Mouse (Mus musculus) skeletal muscle tissue, adult 2 months (tissue): ENCODE results near the gene Eif2s1.

ENCODE experiments used
- DNase-seq: peaks from one replicate; pipeline ENCODE4 v3.0.0-alpha.2; 2012; ENCODE audit warnings: low read depth, low spot score

Eif2s1 gene

DNA sequence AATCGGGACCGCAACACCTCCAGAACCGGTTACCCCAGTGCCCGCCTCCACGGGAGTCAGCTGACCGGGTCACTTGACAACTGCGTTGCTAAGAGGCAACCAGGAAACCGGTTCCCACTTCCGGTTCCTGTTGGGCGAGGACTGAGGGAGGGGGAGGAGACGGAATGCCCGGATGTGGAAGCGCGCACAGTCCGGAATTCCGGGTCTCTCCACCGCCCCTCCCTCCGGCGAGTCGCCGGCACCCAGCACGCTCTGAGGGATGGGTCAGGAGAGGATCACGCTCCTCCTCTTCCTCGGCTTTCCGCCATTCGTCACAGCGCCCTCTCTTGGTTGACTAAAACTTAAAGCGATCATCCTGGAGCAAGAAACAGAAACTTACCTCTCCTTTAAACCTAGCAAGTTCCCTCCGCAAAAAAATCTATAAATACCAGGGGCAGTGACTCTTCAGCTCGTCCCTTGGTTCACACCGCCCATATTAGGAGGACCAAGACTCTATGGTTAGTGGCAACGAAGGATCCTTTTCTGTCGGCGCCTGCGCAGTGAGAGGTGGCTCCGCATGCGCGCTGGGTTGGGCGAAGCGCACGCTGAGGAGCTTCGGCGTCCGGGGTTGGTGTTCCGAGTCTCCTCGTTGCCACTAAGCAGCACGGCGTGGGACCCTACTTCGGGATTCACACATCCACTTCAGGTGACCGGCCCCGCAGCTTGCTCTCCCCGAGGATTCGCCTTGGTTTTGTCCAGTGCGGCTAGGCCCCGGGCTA lies at the start of gene Eif2s1, which contains the start of gene Atp6v1d:
Gene Eif2s1, plus strand, starts transcription at position 324 of the 758 bp plus-strand sequence.
Gene Atp6v1d, minus strand, starts transcription at position 143 of the 758 bp plus-strand sequence.
- DNase-seq: peak; percentile 99

DNA sequence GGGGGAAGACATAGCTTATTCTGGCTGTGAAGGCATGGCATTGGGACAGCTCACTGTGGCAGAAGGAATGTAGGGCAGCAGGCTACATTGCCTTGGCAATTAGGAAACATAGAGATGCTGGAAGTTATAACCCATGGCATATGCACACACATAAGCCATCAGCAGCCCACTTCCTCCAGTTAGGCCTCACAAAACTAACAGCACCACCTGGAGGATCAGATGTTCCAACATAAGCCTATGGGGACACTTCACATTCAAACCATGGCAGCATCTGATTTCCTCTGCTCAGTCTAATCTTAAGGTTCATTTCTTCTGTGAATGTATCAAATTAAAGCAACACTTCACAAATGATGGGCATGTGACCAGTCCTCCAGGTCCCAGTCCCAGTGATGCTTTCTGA lies 47.2 kb upstream of the Eif2s1 start:
- no peak for DNase-seq

DNA sequence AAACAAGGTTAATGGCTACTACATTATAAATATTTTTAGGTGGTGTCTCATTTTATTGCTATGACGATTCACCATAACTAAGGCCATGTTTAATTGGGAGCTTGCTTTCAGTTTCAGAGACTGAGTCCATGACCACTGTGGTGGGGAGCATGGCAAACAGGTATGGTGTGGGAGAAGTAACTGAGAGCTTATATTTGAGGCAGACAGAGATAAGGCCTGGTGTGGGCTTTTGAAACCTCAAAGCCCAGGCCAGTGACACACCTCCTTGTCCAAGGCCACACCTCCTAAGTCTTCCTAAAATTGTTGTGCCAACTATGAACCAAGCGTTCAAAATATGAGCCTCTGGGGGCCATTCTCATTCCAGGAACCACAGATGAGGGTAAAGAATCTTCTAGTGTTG lies 27.1 kb upstream of the Eif2s1 start:
- DNase-seq: no peak

DNA sequence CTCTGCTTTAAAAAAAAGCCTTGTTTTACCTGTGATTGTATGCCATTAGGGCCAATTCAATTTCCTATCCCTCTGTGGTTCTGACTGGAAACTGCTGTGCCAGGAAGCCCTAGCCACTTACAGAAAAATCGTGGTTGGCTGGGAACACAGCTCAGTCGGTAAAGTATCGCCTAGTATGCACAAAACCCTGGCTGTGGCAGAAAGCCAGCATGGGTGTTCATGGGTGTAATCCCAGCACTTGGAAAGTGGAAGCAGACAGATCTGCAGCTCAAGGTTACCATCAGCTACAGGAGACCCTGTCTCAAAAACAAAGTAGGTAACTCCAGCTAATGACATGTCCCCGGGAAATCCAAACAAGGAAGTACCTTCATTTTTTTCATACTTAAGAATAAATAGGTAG lies 21.7 kb upstream of the Eif2s1 start:
- DNase-seq: no peak

DNA sequence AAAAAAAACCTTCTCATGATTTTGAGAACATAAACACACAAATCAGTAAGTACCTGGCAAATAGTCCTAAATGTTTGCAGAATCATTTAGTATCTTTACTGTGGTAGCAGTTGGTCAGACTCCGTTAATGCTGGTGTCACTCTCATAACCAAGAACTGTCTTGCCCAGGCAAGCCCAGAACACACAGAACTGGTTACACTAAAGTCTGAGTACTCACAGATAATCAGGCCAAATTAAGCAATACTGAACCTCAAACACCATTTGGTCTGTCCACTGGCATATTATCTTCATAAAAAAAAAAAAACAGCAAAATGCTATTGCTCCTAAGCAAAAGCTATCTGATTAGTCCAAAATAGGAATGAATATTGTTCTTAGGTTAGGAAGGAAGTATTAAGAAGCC lies 19.2 kb upstream of the Eif2s1 start:
- DNase-seq: no peak

DNA sequence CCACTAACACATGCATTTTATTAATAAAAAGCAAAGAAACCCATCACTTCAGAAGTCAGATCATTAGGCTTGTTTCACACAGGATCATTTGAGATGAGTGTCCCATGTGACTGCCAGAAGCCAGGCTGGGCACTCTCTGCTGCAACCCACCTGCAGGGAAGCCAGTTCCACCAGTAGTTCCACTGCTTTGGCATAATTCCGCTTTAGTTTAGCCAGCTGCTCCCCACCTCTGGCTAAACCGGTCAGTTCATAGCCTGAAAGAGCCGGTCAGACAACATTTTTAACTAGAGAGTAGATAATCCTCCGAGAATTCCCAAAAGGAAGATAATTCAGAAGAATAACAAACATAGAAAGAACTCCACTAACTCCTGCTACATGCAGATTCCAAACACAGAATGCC lies 13.4 kb upstream of the Eif2s1 start:
- no peak for DNase-seq

DNA sequence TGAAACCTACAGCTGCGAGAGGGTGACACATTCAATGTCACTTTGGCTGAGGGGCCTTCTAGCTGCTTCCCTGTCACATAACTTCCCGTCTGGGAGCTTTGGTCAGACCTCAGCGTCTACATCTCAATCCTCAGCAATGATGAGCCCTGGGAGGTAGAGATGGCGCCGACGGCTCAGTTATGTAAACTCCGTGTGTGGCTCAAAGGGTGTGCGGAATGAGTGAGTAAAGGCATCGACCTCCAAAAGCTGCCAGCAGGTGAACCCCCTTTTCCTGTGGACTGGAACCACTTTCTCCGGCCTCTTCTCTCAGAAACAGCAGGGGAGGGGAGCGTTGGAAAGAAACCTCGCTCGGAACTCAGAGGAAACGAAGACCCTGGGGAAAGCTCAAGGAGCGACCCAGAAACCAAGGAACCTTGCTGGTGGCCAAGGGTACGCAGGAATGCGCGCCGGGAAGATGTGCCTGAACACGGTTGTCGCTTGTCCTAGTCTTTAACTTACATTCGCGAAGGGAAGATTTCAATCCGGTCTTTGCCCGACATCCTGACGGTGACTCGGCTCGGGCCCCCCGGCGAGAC lies 611 bp upstream of the Eif2s1 start:
- peak; percentile 23 for DNase-seq

DNA sequence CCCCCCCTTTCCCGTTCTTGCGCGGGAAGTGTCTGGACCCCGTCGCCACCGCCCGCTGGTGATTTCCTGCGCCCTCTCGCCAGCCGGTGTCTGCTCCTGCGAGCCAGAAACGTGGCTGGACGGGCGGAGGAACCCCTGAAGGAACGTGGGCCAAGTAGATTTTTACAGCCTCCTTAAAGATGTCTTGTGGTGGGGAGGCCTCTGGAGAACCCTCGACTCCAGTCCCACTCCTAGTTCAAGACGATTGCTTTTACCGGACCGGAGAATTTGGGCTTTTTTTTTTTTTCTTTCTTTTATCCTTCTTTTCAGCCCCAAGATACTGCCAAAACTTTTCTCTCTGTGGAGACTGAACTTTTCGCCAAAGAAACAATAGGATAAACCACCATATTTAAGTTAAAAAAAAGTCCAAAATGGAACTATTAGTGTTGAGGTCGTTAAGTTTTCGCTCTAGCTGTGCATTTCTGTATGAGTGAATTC lies 673 bp downstream of the Eif2s1 start:
- DNase-seq: no peak

DNA sequence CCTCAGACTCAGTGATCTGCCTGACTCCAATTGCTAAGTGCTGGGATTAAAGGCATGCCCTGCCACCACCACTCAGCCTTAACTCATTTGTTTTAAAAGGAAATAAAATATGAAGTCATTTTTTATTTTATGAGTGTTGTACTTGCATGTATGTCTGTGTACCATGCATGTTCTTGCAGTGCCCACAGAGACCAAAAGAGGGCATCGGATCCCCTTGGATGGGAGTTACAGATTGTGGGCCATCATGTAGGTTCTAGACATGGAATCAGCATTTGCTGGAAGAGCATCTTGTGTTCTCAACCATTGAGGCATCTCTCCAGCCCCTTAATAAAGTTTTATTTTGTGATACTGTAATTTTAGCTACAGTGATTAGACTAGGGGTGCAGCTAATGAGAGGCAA lies 3.8 kb downstream of the Eif2s1 start:
- DNase-seq: no peak

DNA sequence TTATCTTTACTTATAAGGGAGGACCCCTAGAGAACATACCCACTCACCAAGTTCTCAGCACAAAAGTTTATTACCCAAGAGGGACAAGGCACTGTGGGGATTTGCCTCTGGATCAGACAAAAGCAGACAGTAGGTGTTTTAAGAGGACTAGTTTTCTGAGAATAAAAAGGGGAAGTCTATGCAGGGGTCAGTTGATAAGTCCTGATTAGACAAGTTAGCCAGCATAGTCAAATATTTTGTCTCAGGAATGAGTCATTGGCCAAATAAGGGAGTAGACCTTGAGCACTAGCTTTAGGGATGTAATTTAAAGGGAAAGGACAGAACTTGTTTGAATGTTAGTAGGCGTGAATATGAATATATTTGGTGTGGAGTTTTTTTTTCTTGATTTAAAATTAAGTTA lies 6.5 kb downstream of the Eif2s1 start:
- no peak for DNase-seq

DNA sequence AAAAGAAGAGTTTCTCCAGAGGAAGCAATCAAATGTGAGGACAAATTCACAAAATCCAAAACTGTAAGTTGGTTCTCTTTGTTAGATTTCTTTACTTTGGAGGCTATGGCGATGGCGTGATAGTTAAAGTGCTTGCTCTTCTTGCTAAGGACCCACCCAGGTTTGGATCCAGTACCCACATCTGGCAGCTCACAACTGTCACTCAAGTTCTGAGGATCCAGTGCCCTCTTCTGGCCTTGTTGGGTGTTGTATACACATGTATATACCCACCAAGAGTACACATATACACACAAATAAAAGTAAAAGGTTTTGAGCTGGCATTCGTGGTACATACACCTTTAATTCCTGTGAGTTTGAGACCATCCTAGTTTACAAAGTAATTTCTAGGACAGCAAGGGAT lies 13.0 kb downstream of the Eif2s1 start:
- no peak for DNase-seq

DNA sequence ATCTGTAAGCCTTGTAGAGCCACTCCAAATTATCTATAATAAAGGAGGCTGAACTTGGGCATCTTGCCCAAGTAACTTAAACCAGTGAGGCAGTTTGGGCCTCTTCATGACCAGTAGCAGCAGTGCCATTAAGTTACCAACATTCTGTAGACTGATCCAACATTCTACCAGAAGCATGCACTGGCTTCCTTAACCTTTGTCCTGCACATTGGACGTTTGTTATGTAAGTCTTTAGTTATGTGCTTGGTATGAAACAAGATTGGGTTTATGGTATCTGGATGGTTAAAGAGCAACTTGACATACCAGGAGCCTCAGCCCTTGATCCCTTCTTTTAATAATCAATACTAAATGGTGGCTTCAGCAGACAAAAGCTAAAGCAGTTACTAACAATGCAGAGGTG lies 28.4 kb downstream of the Eif2s1 start:
- no peak for DNase-seq

DNA sequence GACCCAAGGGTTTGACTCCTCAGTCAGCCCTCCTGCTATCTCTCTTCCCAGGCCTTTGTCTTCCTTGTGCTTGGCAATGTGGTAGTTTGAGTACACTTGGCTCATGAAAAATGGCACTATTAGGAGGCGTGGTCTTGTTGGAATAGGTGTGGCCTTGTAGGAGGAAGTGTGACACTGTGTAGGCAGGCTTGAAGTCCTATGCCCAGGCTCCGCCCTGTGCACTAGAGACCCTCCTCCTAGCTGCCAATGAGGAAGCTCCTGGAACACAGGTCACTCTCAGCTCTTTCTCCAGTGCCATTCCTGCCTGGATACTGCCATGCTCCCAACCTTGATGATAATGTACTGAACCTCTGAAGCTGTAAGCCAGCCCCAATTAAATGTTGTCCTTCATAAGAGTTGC lies 29.5 kb downstream of the Eif2s1 start:
- no peak for DNase-seq

DNA sequence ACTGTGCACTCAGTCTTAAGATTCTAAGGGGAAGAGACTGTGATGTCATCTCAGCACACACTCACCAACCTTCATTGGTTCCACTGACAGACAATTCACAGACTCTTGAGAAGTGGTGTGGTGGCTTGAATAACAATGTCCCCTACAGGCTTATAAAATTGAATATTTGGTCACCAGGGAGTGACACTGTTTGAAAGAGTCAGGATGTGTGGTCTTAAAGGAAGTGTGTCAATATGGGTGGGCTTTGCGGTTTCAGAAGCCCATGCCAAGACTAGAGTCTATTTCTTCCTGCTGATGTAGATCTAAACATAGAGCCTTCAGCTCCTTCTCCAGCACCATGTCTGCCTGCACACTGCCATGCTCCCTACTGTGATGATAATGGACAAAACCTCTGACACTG lies 36.2 kb downstream of the Eif2s1 start:
- DNase-seq: no peak

DNA sequence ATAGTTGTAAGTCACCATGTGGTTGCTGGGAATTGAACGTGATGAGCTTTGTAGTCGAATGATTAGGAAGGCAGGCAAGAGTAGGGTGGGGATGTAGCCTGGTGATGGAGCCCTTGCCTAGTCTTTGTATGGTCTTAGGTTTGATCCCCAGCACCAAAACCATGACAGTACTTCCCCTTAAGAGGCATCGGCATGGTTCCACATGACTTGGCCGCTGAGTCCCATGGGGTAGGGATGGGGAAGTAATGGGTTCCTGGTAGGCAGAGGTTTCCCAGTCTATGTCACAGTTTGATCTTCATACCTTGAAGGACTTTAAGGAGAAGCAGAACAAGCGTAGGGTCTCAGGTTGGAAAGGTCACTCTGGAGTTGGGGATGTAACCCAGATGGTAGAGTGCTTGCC lies 39.8 kb downstream of the Eif2s1 start:
- DNase-seq: no peak

DNA sequence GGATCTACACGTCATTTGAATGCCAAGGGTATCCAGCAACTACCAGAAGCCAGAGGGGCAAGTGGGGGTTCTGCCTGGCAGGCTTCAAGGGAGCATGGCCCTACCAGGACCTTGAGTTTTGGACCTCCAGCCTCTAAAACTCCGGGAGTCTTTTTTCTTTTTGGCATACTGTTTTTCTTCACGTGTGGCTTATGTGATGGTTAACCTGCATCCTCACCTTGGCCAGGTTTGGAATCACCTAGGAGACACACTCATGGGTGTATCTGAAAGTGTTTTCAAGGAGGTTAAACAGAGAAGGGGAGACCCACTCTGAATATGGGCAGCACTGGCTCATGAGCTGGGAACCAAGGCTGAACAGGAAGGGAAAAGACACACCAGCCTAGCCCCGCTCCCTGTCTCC lies 41.7 kb downstream of the Eif2s1 start:
- no peak for DNase-seq

DNA sequence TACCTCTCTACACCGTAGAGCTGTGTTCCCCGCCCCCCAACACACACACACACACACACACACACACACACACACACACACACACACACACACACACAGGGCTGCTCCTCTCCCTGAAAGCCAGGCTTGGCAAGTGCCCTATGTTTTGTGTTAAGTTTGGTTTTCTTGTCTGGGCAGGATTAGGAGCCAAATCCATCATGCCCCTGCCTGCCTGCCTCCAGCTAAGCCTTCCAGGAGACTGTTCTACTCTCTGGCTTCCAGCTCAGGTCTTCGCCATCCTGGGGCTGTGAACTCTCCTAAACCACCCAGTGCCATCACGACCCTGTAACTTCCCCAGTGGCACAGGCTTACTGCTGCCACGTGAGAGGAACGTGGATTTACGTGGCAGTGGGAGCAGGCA lies 42.9 kb downstream of the Eif2s1 start:
- no peak for DNase-seq

DNA sequence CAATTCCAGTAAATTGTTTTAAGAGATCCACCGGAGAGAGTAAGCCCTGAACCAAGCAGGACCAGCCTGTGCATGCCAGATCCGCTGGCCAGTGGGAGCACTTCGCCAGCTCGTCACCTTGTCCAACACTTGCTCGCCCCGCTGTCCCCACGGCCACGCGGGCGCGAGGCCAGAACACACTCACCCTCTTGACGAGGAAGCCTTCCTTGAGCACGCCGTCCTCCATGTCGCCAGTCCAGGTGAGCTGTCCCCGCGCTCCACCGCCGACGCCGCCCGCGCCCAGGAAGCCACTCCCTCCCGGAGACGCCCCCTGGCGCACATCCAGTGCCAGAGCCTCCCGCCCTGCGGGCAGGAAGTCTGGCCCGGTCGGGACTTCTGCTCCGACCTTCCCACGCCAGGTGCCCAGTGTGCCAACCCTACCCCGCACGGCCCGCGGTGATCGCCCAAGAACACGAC lies 45.1 kb downstream of the Eif2s1 start, which contains the start of gene Plek2:
Gene Plek2, minus strand, starts transcription at position 258 of the 456 bp plus-strand sequence.
- DNase-seq: no peak

DNA sequence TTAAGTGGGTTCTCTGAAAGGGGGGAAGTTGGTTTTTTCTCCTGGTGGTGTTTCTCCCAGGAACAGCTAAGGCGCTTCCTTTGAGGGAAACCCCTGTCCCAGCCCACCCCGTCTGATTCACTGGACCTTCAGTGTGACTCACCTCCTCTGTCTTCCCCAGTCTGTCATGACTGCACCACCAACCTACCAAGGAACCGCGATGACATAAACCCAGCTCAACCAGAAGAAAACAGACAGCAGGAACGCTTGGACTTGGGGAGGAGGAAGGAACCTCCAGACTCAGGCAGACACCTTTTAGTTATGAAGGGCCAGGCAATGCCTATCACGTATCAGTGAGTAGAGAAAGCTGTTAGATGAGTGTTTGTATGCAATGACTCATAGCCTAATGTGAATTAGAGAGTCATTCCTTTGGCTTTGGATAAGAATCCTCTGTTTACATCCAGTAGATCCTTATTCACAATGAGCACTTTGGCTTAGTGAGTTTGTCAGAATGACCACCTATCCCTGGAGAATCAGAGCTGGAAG lies 46.5 kb downstream of the Eif2s1 start:
- no peak for DNase-seq

DNA sequence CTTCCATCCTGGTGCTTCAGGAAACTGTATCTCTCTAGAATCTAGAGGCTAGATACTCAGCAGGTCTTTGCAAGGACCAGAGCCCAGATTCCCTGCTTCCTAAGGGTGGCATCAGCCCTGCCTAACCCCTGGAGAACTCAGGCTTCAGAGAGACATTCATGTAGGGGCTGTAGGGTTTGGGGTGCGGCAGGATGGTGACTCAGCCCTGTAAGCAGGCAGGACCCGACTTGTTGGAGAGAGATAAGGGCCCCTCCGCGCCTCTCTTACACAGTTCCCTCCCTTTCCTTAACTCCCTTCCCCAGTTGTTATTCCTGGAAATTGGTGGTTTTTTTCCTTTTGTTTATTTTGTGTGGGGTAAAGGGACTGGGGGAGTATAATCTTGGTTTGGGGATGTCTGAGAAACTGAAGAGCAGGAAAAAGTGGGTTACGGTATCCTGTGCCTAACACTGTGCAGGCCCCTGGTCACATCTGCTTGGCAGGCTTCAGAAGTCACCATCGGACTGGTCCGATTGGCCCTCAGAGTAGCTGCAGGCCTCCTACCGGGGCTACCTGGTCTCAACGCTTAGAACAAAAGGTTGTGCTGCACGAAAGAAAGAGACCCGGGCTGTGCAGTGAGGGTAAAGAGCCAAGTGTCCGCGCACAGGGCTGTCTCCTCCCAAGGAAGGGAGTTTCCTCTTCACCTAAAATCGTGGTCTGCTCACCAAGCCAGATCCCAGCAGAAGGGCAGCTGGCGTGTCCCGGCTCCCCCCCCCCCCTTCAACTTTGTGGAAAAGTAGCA lies 49.3 kb downstream of the Eif2s1 start:
- DNase-seq: no peak

DNA sequence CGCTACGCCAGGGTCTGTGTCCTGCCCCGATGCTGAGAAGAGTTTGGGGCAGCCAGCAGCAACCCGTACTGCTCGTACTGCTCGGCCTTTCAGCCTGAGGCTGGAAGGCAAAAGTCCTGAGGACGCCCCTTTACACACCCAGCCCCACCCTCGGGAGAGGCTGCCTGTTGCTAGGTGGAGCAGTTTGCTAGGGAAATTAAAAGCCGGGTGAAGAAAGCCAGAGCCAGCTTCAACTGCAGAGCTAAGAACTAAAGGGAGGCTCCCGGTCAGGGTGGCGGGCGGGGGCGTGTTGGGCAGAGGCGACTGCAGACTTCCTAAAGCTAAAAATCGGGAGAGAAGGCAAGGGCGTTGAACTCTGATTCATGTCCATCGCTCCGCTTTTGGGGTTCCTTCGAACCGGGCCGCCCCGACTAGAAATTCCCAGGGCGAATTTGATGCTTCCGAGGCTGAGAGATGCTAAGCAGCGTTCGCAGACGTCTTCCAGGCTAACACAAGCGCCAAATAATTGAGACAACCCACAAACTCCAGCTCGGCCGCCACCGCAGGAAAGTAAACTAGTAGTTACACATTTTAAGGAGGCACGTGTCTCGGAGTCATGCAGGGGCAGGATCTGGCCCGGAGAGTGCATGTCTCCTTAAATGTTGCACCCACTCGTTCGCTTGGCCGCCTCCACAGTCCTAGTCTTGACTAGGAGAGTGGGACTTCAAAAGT lies 50.2 kb downstream of the Eif2s1 start:
- peak; percentile 25 for DNase-seq

DNA sequence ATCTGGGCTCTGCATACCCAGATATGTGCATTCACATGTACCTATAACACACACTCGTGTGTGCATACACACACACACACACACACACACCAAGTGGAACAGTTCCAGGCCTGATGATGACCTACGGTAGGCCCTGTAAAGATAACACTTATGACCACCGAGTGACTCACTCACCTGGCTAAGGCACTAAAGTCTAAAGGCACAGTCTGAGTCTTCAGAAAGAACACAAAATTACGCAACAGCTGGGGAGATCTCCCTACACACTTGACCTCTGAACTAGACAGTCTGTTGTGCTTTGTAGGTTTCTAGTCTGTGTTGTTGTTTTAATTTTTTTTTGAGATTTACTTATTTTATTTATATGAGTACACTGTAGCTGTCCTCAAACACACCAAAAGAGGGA lies 52.8 kb downstream of the Eif2s1 start:
- DNase-seq: no peak
